Mouse (Mus musculus): Measurements from ENCODE around the gene Ptpn23. TPM values are rescaled to one million over a fixed set of nuclear protein-coding genes. Genes with fewer than 3 reads are reported as not detected.
A peak's percentile ranks its signal among the peaks of the same experiment; 100 is the strongest.

Gene Ptpn23
- total and polyA plus RNA-seq, 3 experiments, result 7.3 to 40.1 TPM; not detected in 1

DNA sequence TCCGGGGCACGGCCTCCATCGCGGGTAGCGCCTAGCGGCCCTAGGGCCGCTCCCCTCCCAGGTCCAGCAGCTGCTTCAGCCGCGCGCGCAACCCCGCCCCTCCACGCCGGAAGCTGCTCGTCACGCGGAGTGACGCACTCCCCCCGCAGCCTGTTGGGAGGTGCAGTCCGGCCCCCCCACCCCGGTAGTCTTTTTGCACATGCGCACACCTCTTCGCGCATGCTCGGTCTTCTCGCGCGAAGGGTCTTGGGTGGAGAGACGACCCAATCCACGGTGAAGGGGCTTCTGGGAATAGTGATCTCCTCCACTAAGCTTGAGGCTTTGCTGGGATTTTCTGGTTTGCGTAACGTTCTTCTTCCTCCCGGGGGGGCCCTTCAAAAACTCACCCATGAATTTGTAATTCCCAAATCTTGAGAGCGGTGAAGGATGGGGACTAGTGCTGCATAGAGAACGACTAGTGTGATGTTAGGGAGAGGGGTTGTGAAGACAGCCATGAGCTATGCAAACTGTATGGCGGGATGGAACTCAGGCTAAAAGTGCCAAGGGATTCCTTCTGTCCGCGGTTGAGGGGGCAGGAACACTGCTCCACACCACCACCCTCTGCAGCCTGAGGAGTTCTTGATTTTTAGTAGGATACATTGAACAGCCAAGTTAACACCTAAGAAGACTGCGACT lies at the start of gene Ptpn23 (continued):
- TF ChIP-seq EP300 (IDR thresholded peaks at IDR 0.05; ENCODE audit: low read depth in 1 of 2, low read length in 2 of 2), result 0 out of 4 replicates have a peak, but pooled peaks of 1 of the 2 experiments have one; percentile 3
- peak; percentile 93 for TF ChIP-seq POLR2AphosphoS2 (IDR thresholded peaks at IDR 0.05; ENCODE audit: low read length)
- TF ChIP-seq GABPA (IDR thresholded peaks at IDR 0.05; ENCODE audit: low read depth, low read length), result no peak
- TF ChIP-seq BHLHE40 (IDR thresholded peaks at IDR 0.05; ENCODE audit: borderline replicate concordance, low read depth, low read length), result no peak

DNA sequence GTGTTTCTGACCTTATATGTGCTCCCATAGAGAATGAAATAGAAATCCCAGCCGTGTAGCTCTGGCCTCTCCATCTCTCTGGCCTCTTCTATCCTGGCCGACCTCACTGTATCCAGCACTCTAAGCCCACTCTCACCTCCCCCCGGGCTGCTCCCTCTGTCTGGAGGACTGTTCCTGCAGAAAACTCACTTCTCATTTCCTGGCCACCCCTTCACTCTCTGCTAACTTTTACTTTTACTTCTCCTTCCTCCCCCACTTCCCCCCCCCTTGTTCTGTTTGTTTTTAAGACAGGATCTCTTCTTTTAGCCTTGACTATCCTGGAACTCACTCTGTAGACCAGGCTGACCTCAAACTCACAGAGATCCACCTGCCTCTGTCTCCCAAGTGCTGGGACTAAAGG lies 44.5 kb upstream of the Ptpn23 start:
- peaks cover 0 to 6% of the 10 kb centered on the region in 2 experiments; a peak in 2 of 4 replicates for H3K4me1 ChIP-seq (ENCODE audit: control insufficient read depth in 1 of 2, insufficient read depth in 2 of 2, low read length in 2 of 2)
- no peak overlapping the region for H3K4me3 ChIP-seq (ENCODE audit: control insufficient read depth in 1 of 2, insufficient read depth in 1 of 2, low read depth in 2 of 2, low read length in 2 of 2)
- H3K9me3 ChIP-seq (replicated peaks; ENCODE audit: insufficient read depth, low read length), result no peaks in the 10 kb centered on the region
- no peaks in the 10 kb centered on the region for H3K27me3 ChIP-seq (ENCODE audit: control insufficient read depth in 1 of 2, insufficient read depth in 2 of 2, low read length in 2 of 2)
- no peak for DNase-seq (ENCODE audit: low read depth, low spot score)
- H3K9ac ChIP-seq (ENCODE audit: control insufficient read depth, low read depth, low read length, poor library complexity, severe bottlenecking), result no peak overlapping the region
- TF ChIP-seq RAD21 (IDR thresholded peaks at IDR 0.05; ENCODE audit: low read depth, low read length) (no peak), SMC3 (IDR thresholded peaks at IDR 0.05; ENCODE audit: low read depth, low read length) (no peak), MAZ (IDR thresholded peaks at IDR 0.05; ENCODE audit: low read depth, low read length) (no peak), POLR2AphosphoS5 (IDR thresholded peaks at IDR 0.05; ENCODE audit: borderline replicate concordance, low read depth, low read length) (no peak), MYB (IDR thresholded peaks at IDR 0.05; ENCODE audit: low read depth, low read length) (no peak), SIN3A (IDR thresholded peaks at IDR 0.05; ENCODE audit: low read length) (no peak), EP300 (IDR thresholded peaks at IDR 0.05; ENCODE audit: low read depth in 1 of 2, low read length in 2 of 2) (no peak), MAX (IDR thresholded peaks at IDR 0.05; ENCODE audit: low read length) (no peak), RCOR1 (IDR thresholded peaks at IDR 0.05; ENCODE audit: low read depth, low read length) (no peak), ETS1 (IDR thresholded peaks at IDR 0.05; ENCODE audit: low read depth, low read length) (no peak), ZKSCAN1 (IDR thresholded peaks at IDR 0.05; ENCODE audit: low read depth, low read length) (no peak), ZNF384 (IDR thresholded peaks at IDR 0.05; ENCODE audit: low read depth, low read length) (no peak), ELF1 (IDR thresholded peaks at IDR 0.05; ENCODE audit: low read depth, low read length) (no peak), MYC (IDR thresholded peaks at IDR 0.05; ENCODE audit: low read depth, low read length) (no peak), TCF12 (IDR thresholded peaks at IDR 0.05; ENCODE audit: low read depth, low read length) (no peak), UBTF (IDR thresholded peaks at IDR 0.05; ENCODE audit: borderline replicate concordance, insufficient read depth, low read depth, low read length) (no peak), POLR2AphosphoS2 (IDR thresholded peaks at IDR 0.05; ENCODE audit: low read length) (no peak), NRF1 (IDR thresholded peaks at IDR 0.05; ENCODE audit: insufficient read depth, low read depth, low read length, poor library complexity, severe bottlenecking) (no peak), ZC3H11A (IDR thresholded peaks at IDR 0.05; ENCODE audit: low read depth, low read length) (no peak), MEF2A (IDR thresholded peaks at IDR 0.05; ENCODE audit: extremely low read depth, insufficient replicate concordance, low read depth, low read length, poor library complexity, severe bottlenecking) (no peak)
- H3K79me2 ChIP-seq (ENCODE audit: control insufficient read depth, insufficient read depth, low read length, poor library complexity), result no peaks in the 10 kb centered on the region
- H3K27ac ChIP-seq (ENCODE audit: control insufficient read depth, low read depth, low read length), result no peak overlapping the region
- H3K36me3 ChIP-seq (ENCODE audit: control insufficient read depth in 1 of 2, insufficient read depth in 2 of 2, low read length in 2 of 2), result no peaks in the 10 kb centered on the region

All from MEL (cell line).